Mouse (Mus musculus): ENCODE data around the gene Apob.

Gene Apob

GRCm38 (mm10) chr12:8038081-8038730 lies 60.8 kb downstream of the Apob start:
- DNase-seq (ENCODE audit: low spot score in 2 of 2): no peak

GRCm38 (mm10) chr12:8042626-8043394 lies 65.4 kb downstream of the Apob start:
- no peak for DNase-seq (ENCODE audit: low spot score in 2 of 2)

GRCm38 (mm10) chr12:8047046-8047445 lies 69.6 kb downstream of the Apob start:
- no peak for DNase-seq (ENCODE audit: low spot score in 2 of 2)

GRCm38 (mm10) chr12:8047789-8048309 lies 70.4 kb downstream of the Apob start:
- DNase-seq (ENCODE audit: low spot score in 2 of 2): no peak

GRCm38 (mm10) chr12:8056001-8056640 lies 78.7 kb downstream of the Apob start:
- DNase-seq (ENCODE audit: low spot score in 2 of 2): no peak

GRCm38 (mm10) chr12:8059576-8059975 lies 82.1 kb downstream of the Apob start:
- DNase-seq (ENCODE audit: low spot score in 2 of 2): peak; percentile 10 to 63

GRCm38 (mm10) chr12:8063363-8064065 lies 86.1 kb downstream of the Apob start:
- DNase-seq (ENCODE audit: low spot score in 2 of 2): no peak

Data from frontal cortex, postnatal 14 days (tissue).